Mouse (Mus musculus): Measurements from ENCODE around the gene Scel. TPM values are rescaled to one million over a fixed set of nuclear protein-coding genes. Genes with fewer than 3 reads are reported as not detected.
"Not testable (repeated sequence)": the region's sequence is repeated elsewhere in the genome, so short reads cannot be mapped to it uniquely, and the experiment has no call there.

The Scel gene
- under 1 TPM; 0.11 to 0.84 (median 0.48) TPM for total RNA-seq (2022)

GRCm38 (mm10) chr14:103512802-103513472 lies at the start of gene Scel:
Gene Scel (plus strand): TSS chr14:103513342.
- peak; percentile 5 for DNase-seq (ENCODE audit: low spot score)

- peak; percentile 29 for DNase-seq (ENCODE audit: low spot score)
Observed at GRCm38 (mm10) chr14:103468691-103469463, 44.3 kb upstream of the Scel start.

DNA sequence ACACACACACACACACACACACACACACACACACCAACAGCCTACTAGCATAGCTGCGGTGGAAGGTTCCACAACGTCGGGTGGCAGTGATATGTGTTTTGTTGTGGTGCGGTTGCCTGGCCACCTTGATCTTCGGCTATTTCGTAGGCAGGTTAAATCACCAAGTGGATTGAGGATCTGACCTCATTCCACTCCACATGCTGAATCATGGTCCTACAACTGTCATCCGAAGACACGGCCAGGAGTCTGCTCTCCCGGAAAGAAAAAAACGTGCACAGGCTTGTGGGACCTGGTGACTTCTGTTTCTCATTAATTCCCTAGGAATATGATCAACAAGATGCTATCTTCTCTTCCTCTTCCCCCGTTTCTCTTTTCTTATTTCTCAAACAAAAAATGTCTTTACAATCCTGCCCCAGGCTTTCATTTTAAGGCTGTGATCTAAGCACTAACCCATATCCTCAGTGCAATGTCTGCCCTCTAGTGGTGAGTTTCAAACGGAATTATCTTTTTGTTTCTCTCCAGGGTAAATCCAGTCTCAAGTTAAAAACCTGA lies 43.6 kb upstream of the Scel start:
- peak; percentile 84 for DNase-seq (ENCODE audit: low spot score)

GRCm38 (mm10) chr14:103471074-103471778 lies 41.9 kb upstream of the Scel start:
- peak; percentile 18 for DNase-seq (ENCODE audit: low spot score)

GRCm38 (mm10) chr14:103471806-103472553 lies 41.2 kb upstream of the Scel start:
- DNase-seq (ENCODE audit: low spot score) = peak; percentile 61

GRCm38 (mm10) chr14:103472554-103472905 lies 40.6 kb upstream of the Scel start:
- DNase-seq (ENCODE audit: low spot score) = no peak

GRCm38 (mm10) chr14:103475312-103475711 lies 37.8 kb upstream of the Scel start:
- no peak for DNase-seq (ENCODE audit: low spot score)

GRCm38 (mm10) chr14:103476232-103476631 lies 36.9 kb upstream of the Scel start:
- not testable (repeated sequence) for DNase-seq (ENCODE audit: low spot score)

DNA sequence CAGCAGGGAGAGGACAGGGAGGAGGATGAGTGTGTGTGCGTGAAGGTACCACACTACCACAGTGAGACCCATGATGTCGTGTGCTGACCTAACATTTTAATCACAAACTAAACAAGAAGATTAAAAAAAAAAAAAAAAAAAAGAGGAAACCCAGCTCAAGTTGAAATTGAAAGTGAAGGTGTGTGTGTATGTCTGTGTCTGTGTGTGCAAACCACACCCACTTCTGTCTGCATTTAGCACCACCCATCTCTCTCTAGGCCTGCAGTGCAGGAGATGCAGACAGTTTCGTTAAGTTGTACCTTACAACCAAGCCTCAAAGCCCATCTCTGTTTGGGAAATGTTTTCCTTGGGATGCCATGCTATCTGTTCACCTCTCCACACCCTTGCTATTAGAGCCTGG lies 35.9 kb upstream of the Scel start:
- DNase-seq (ENCODE audit: low spot score) = no peak

GRCm38 (mm10) chr14:103477959-103478358 lies 35.2 kb upstream of the Scel start:
- peak; percentile 14 for DNase-seq (ENCODE audit: low spot score)

DNA sequence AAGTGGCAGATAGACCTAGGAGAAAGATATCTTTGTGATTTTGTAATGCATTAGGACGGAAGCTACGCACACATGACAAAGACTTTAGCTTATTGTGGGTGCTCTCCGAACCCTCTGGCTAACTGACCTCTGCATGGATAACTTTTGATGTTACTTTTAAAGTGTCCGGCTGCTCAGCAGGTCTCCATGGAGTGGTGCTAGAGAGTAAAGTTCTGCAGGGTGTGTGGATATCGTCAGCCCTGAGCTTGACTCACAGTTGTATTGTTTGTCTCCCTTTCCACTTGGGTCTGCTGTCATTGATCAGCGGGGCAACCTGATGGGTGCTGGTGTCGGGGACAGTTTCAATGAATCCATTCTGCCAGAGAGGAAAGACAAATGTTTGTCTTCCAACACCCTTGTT lies 33.7 kb upstream of the Scel start:
- DNase-seq (ENCODE audit: low spot score) = no peak

DNA sequence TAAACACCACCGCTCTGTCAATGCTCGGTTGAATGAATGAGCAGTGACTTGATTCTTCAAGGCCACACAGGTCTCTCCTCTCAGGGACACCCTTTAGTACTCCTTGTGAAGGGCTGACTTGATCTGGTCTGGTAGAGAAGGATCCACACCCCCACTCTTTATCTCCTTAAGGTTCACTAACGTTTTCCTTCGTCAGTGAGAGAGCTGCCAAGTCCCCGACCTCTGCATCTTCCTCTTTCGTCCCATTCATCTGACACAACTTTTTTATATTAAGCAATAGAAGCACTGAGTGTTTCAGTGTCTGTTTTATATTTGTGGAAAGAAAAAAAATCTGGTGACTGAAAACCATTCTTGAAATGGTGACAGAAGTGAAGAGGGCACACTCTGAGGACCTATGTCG lies 31.6 kb upstream of the Scel start:
- no peak for DNase-seq (ENCODE audit: low spot score)

DNA sequence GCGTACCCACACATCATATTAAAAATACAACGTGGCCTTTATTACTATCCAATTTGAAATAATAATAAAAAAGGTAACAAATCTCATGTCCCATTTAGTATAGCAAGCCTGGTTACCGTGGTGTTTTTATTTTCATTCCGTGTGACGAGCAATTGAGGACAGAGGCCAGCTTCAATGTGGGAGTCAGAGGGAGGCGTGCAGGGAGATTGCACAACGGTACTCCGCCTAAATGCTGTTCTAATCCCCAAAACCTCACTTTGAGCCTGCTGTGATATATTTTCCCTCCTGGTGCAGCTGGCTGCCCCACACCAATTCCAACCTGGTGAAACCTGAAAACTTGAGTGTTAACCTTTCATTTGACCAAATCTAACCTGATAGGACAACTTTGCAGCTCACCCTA lies 27.5 kb upstream of the Scel start:
- DNase-seq (ENCODE audit: low spot score) = no peak

DNA sequence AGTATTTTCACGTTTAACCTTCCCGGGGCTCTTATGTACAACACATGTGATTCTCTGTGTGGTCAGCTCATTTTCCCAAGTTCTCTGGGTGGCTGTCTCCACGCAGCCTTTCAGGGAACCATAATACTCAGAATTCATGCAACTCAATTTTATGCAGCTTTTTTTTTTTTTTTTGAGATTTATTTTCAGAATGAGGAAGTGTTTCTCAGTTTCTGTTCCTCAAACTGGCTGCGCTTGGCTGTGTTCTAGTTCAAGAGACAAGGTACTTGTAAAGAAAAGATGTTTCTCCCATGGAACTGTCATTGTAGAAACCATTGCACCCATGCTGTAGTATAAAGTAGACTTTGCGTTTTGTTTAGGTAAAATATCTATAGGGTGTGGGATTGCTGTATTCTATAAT lies 26.2 kb upstream of the Scel start:
- no peak for DNase-seq (ENCODE audit: low spot score)

GRCm38 (mm10) chr14:103488659-103489058 lies 24.5 kb upstream of the Scel start:
- peak; percentile 22 for DNase-seq (ENCODE audit: low spot score)

DNA sequence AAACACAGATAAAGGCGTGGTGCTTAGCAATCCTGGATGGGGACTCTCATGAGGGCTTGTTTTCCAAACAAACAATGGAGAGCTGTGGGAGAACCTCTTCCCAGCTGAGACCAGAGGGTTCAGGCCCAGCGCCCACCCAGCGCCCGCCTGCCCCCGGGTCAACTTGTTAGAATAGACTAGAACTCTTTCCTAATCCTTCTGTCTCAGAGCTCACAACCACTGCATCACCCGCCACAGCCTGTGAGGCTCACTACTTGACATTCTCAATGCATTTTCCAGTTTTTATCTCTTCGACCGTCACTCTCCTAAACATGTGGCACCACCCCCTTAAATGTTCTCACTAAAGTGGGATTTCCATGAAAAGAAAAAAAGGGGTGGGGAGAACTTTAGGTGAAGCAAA lies 14.9 kb upstream of the Scel start:
- no peak for DNase-seq (ENCODE audit: low spot score)

DNA sequence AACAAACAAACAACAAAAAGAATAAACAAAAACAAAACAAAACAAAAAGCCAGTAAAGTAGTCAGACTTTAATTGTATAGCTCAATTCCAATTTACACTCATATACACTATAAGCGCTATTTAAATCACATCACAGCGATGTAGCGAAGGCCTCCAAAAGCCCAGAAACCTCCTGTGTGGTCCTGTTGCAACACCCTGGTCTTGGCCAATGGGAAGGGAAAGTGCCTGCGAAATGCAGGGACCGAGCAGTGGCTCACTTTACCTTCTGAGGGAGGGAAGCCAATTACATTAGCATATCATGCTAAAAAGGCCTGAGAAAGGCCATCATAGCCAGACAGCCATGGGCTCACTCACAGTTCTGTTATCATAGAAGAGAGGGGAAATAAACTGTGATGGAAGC lies 14.5 kb upstream of the Scel start:
- DNase-seq (ENCODE audit: low spot score) = no peak

GRCm38 (mm10) chr14:103499060-103499459 lies 14.1 kb upstream of the Scel start:
- DNase-seq (ENCODE audit: low spot score) = no peak

DNA sequence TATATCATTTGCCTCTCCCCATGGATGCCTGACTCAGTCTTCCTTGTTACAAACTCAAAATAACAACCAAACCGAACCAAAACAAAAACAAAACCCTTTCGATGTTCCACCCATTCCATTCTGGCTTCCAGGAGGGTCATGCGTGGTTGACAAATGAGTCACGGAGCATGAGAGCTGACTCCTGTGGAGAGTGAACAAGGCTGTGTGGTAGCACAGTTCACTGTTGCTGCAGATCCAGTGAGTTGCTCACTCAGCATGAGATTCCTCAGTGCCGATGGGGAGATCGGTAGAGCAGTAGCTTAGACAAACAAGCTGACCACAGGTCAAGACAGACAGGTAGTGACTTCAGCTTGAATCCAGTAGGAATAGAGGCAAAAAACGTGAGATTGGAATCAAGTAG lies 12.8 kb upstream of the Scel start:
- no peak for DNase-seq (ENCODE audit: low spot score)

DNA sequence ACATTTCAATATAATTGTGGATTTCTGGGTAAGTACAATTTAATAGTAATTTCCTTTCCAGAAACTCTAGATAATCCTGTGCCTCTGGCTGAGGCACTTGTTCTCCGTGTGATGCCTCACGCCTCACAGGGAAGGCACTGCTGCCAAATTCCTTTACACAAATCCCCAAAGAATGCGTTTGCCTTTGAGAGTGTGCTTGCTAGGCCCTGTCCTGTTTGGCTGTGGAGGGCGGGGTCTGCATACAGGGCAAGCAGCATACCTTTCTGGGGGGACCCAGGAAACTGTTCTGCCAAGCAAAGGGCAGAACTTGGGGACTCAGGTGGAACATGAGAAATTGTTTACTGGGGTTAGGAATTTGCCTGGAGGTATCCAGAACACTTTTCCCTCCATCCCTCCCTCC lies 12.2 kb upstream of the Scel start:
- DNase-seq (ENCODE audit: low spot score) = no peak

GRCm38 (mm10) chr14:103504514-103504913 lies 8.6 kb upstream of the Scel start:
- no peak for DNase-seq (ENCODE audit: low spot score)

DNA sequence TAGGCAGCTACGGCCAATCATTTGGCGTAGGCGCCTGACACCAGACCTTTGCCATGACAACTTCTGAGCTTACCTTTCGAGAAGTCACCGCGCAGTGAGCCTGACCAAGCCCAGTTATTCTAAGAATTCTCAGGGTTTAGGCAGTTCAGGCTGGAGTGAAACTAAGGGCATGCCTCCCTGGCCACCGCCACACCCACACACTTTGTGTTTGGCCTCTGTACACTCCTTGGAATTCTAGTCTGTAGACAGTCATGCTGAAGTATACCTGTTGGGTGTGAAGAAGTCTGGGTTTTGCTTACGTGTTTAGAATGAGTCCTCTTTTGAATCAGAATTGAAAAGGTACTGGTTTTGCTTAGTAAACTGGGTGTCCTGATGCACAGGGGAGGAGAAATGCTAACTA lies 3.6 kb upstream of the Scel start:
- DNase-seq (ENCODE audit: low spot score) = no peak

Measured in heart, adult 8-10 months (tissue).